Mouse (Mus musculus) megakaryocyte, embryonic 14.5 days (primary cell): Measurements from ENCODE around the gene Cfap20.

Experiments
- FLI1 ChIP-seq: IDR thresholded peaks from 2 replicates; pipeline ENCODE4 v1.6.1; 2012; ENCODE audit warnings: low read length, inconsistent platforms, mixed read lengths
- GATA1 ChIP-seq: IDR thresholded peaks from 3 replicates; pipeline ENCODE4 v1.6.1; 2012; ENCODE audit warnings: mixed read lengths, low read length, inconsistent platforms, borderline replicate concordance

GRCm38 (mm10) chr8:95450271-95450670 is 15.6 kb upstream of the Cfap20 start:
- TF ChIP-seq GATA1 (no peak), FLI1 (no peak)
